Mouse (Mus musculus) liver, embryonic 14.5 days (tissue): Measurements from ENCODE around the gene Heyl.

ENCODE experiments used
- CTCF ChIP-seq: IDR thresholded peaks from 2 replicates; pipeline ENCODE4 v1.5.1; 2016; ENCODE audit warnings: antibody characterized with exemption, low read depth, control low read depth
- EP300 ChIP-seq: IDR thresholded peaks from 2 replicates; pipeline ENCODE4 v1.6.1; 2016; ENCODE audit warnings: antibody characterized with exemption, low read depth

DNA sequence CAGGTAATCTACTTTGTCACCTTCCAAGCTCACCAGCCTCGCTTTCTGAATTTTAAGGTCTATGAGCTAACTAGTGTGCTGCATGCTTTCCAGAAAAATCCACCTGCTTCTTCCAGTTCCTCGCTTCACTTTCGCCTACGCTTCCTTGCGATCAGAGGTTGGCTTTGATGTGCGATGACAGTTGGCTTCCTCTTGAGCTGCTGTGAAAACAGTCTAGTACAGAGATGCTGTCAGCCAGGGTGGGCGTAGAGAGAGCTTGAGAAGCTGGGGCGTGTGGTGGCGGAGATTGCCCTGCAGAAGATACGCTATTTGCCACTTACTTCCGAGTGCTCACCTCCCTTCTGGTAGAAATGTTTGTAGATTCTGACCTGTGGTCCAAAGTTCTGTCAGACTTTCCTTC is 41.0 kb upstream of the Heyl start:
- TF ChIP-seq CTCF (no peak), EP300 (no peak)
